Mouse (Mus musculus): ENCODE measurements around the gene Ugt2a1.
"Not testable (repeated sequence)": the region's sequence is repeated elsewhere in the genome, so short reads cannot be mapped to it uniquely, and the experiment has no call there.

The Ugt2a1 gene

GRCm38 (mm10) chr5:87490771-87491170 lies at the start of gene Ugt2a1:
Gene Ugt2a1 (minus strand): TSS chr5:87490871.
- DNase-seq (ENCODE audit: low spot score in 2 of 2), result no peak

- DNase-seq (ENCODE audit: low spot score in 2 of 2), result no peak
Measured at GRCm38 (mm10) chr5:87538111-87538510, 47.4 kb upstream of the Ugt2a1 start, which contains the start of gene Sult1b1. Gene Sult1b1 (minus strand): TSS chr5:87538195.

- DNase-seq (ENCODE audit: low spot score in 2 of 2), result no peak
Measured at GRCm38 (mm10) chr5:87535994-87536644, 45.4 kb upstream of the Ugt2a1 start.

GRCm38 (mm10) chr5:87532288-87532687 lies 41.6 kb upstream of the Ugt2a1 start:
- DNase-seq (ENCODE audit: low spot score in 2 of 2), result no peak

- not testable (repeated sequence) for DNase-seq (ENCODE audit: low spot score in 2 of 2)
Measured at GRCm38 (mm10) chr5:87523561-87523960, 32.9 kb upstream of the Ugt2a1 start.

GRCm38 (mm10) chr5:87505776-87506458 lies 15.2 kb upstream of the Ugt2a1 start:
- no peak for DNase-seq (ENCODE audit: low spot score in 2 of 2)

GRCm38 (mm10) chr5:87502687-87503086 lies 12.0 kb upstream of the Ugt2a1 start:
- no peak for DNase-seq (ENCODE audit: low spot score in 2 of 2)

- DNase-seq (ENCODE audit: low spot score in 2 of 2), result no peak
Measured at GRCm38 (mm10) chr5:87499341-87499740, 8.7 kb upstream of the Ugt2a1 start.

GRCm38 (mm10) chr5:87498936-87499335 lies 8.3 kb upstream of the Ugt2a1 start:
- DNase-seq (ENCODE audit: low spot score in 2 of 2), result no peak

- not testable (repeated sequence) for DNase-seq (ENCODE audit: low spot score in 2 of 2)
Measured at GRCm38 (mm10) chr5:87486706-87487105, 4.0 kb downstream of the Ugt2a1 start, which contains the start of gene Gm43638. Gene Gm43638 (minus strand): TSS chr5:87486806.

GRCm38 (mm10) chr5:87482160-87482559 lies 8.5 kb downstream of the Ugt2a1 start, which contains the start of gene Ugt2a2:
Gene Ugt2a2 (minus strand): TSS chr5:87482260.
- no peak for DNase-seq (ENCODE audit: low spot score in 2 of 2)

GRCm38 (mm10) chr5:87458810-87459209 lies 31.9 kb downstream of the Ugt2a1 start:
- DNase-seq (ENCODE audit: low spot score in 2 of 2), result no peak

- no peak for DNase-seq (ENCODE audit: low spot score in 2 of 2)
Measured at GRCm38 (mm10) chr5:87457701-87458100, 33.0 kb downstream of the Ugt2a1 start.

GRCm38 (mm10) chr5:87456216-87456850 lies 34.3 kb downstream of the Ugt2a1 start:
- DNase-seq (ENCODE audit: low spot score in 2 of 2), result no peak

- no peak for DNase-seq (ENCODE audit: low spot score in 2 of 2)
Measured at GRCm38 (mm10) chr5:87455519-87455918, 35.2 kb downstream of the Ugt2a1 start.

GRCm38 (mm10) chr5:87452514-87452913 lies 38.2 kb downstream of the Ugt2a1 start:
- not testable (repeated sequence) for DNase-seq (ENCODE audit: low spot score in 2 of 2)

- DNase-seq (ENCODE audit: low spot score in 2 of 2), result no peak
Measured at GRCm38 (mm10) chr5:87436264-87436663, 54.4 kb downstream of the Ugt2a1 start.

- no peak for DNase-seq (ENCODE audit: low spot score in 2 of 2)
Measured at GRCm38 (mm10) chr5:87425676-87426075, 65.0 kb downstream of the Ugt2a1 start.

- not testable (repeated sequence) for DNase-seq (ENCODE audit: low spot score in 2 of 2)
Measured at GRCm38 (mm10) chr5:87424041-87424440, 66.6 kb downstream of the Ugt2a1 start, which contains the start of gene Ugt2b38. Gene Ugt2b38 (minus strand): TSS chr5:87424203.
